Mouse (Mus musculus) embryonic facial prominence, embryonic 14.5 days (tissue): ENCODE data around the gene Olfr775. TPM values are rescaled to one million over a fixed set of nuclear protein-coding genes. Genes with fewer than 3 reads are reported as not detected.

Experiments
- ATAC-seq: fragments of 200-750 bp; cut with Nextera tagmentation; 2 replicates; pipeline ENCODE4 v1.8.0; 2017; ENCODE audit warnings: low read depth, moderate number of reproducible peaks, moderate TSS enrichment
- DNase-seq: peaks from one replicate; pipeline ENCODE4 v3.0.0-alpha.2; 2015; ENCODE audit warnings: low spot score
- H3K27ac ChIP-seq: fragments of 300-500 bp; sonication (generic); replicated peaks from 2 replicates; pipeline ENCODE4 v1.5.1; 2014; ENCODE audit warnings: low read depth, mild to moderate bottlenecking, low read length, moderate library complexity
- H3K27me3 ChIP-seq: fragments of 300-500 bp; sonication (generic); replicated peaks from 2 replicates; pipeline ENCODE4 v1.6.1; 2014; ENCODE audit warnings: low read length; ENCODE audit not compliant: control insufficient read depth, insufficient read depth
- H3K36me3 ChIP-seq: fragments of 300-500 bp; sonication (generic); 2 replicates; pipeline ENCODE4 v1.6.1; 2014; ENCODE audit warnings: low read length, mixed read lengths; ENCODE audit not compliant: control insufficient read depth, insufficient read depth
- H3K4me1 ChIP-seq: fragments of 300-500 bp; sonication (generic); 2 replicates; pipeline ENCODE4 v1.6.1; 2014; ENCODE audit warnings: antibody characterized with exemption, low read length; ENCODE audit not compliant: control insufficient read depth, insufficient read depth
- H3K4me2 ChIP-seq: fragments of 300-500 bp; sonication (generic); 2 replicates; pipeline ENCODE4 v1.6.1; 2014; ENCODE audit warnings: low read depth, mild to moderate bottlenecking, low read length, moderate library complexity, mixed read lengths
- H3K4me3 ChIP-seq: fragments of 300-500 bp; sonication (generic); 2 replicates; pipeline ENCODE4 v1.5.1; 2014; ENCODE audit warnings: low read depth, mild to moderate bottlenecking, low read length
- H3K9ac ChIP-seq: fragments of 300-500 bp; sonication (generic); 2 replicates; pipeline ENCODE4 v1.6.1; 2014; ENCODE audit warnings: low read depth, mild to moderate bottlenecking, low read length, moderate library complexity, mixed read lengths
- H3K9me3 ChIP-seq: fragments of 300-500 bp; sonication (generic); 2 replicates; pipeline ENCODE4 v1.6.1; 2016; ENCODE audit warnings: low read length; ENCODE audit not compliant: control insufficient read depth
- WGBS: fragments of 180-500 bp; shearing (Covaris S2); extraction: QIAGEN DNeasy Blood & Tissue Kit; methylation state at CpG from one replicate; pipeline ENCODE4 v1.1.7; 2014; 5-methylcytosine and 5-hydroxymethylcytosine counted together
- polyA plus RNA-seq: library from polyadenylated mRNA; unstranded; fragments of >200 nt; fragmentation: Nextera tagmentation; extraction: Ambion mirVana; gene quantifications from 2 replicates; pipeline ENCODE4 v1.2.1, GENCODE M21; 2014

Olfr775 gene
- polyA plus RNA-seq: not detected in 2 replicates

GRCm38 (mm10) chr10:129248112-129248511, at the start of gene Olfr775:
Gene Olfr775 (plus strand): TSS chr10:129248412.
- Histone ChIP-seq H3K9ac (no peak within 1 kb of the TSS), H3K27me3 (no peaks in the 10 kb centered on the region), H3K4me2 (no peak within 1 kb of the TSS), H3K36me3 (no peaks in the 10 kb centered on the region), H3K4me1 (no peaks in the 10 kb centered on the region), H3K27ac (no peak within 1 kb of the TSS), H3K9me3 (no peaks in the 10 kb centered on the region), H3K4me3 (no peak within 1 kb of the TSS)
- no peak for DNase-seq
- 70% methylated on average over 3 of the region's 3 CpGs for WGBS
- ATAC-seq: no peak

GRCm38 (mm10) chr10:129230737-129231136, 17.5 kb upstream of the Olfr775 start:
- no peak overlapping the region for H3K4me2 ChIP-seq
- no peak overlapping the region for H3K4me3 ChIP-seq
- H3K9ac ChIP-seq: no peak overlapping the region
- DNase-seq: no peak
- H3K9me3 ChIP-seq: no peaks in the 10 kb centered on the region
- 70% methylated on average over 1 of the region's 1 CpGs for WGBS
- no peaks in the 10 kb centered on the region for H3K27me3 ChIP-seq
- no peak overlapping the region for H3K27ac ChIP-seq
- no peaks in the 10 kb centered on the region for H3K36me3 ChIP-seq
- H3K4me1 ChIP-seq: no peaks in the 10 kb centered on the region
- ATAC-seq: no peak

DNA sequence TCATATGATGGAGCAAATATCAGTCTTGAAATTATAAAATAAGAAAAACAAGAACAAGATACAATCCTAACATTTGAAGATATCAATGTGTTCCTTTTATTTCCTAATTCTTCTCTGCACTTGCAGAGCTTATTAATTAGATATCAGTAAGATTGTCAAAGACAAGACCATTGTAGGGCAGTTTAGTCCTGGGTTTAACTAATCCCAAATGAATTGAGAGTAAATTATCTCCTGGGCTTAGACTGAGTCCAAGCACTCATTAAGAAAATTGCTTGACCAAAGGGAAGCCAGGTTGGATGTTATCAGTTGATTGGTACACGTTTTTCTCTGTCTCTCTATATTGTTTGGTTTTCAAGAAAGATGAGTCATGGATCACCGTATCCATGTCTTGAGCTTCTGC, 12.3 kb upstream of the Olfr775 start, which contains the start of gene Olfr774:
Gene Olfr774, plus strand, starts transcription at position 301 of the 400 bp plus-strand sequence.
- Histone ChIP-seq H3K4me3 (no peak within 1 kb of the TSS), H3K9ac (no peak within 1 kb of the TSS), H3K36me3 (no peaks in the 10 kb centered on the region), H3K4me2 (no peak within 1 kb of the TSS), H3K27me3 (no peaks in the 10 kb centered on the region), H3K9me3 (no peaks in the 10 kb centered on the region), H3K27ac (no peak within 1 kb of the TSS), H3K4me1 (no peaks in the 10 kb centered on the region)
- WGBS: 69% methylated on average over 2 of the region's 2 CpGs
- no peak for DNase-seq
- ATAC-seq: no peak

DNA sequence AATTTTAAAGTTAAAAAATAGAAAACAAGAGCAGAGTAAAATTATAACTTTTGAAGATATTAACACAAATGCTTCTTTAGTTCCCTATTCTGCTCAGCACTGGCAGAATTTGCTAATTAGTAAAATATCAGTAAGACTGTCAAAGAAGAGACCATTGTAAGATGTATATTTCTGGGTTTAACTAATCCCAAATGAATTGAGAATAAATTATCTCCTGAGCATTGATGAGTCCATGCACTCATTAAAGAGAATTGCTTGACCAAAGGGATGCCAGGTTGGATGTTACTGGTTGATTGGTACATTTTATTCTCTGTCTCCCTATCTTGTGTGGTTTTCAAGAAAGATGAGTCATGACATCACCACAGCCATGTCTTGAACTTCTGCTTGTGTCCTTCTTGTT, 10.6 kb downstream of the Olfr775 start, which contains the start of gene Olfr776:
Gene Olfr776, plus strand, starts transcription at position 301 of the 400 bp plus-strand sequence.
- Histone ChIP-seq H3K4me3 (no peak within 1 kb of the TSS), H3K9me3 (no peaks in the 10 kb centered on the region), H3K4me1 (no peaks in the 10 kb centered on the region), H3K4me2 (no peak within 1 kb of the TSS), H3K9ac (no peak within 1 kb of the TSS), H3K27me3 (no peaks in the 10 kb centered on the region), H3K36me3 (no peaks in the 10 kb centered on the region), H3K27ac (no peak within 1 kb of the TSS)
- ATAC-seq: no peak
- DNase-seq: no peak

- ATAC-seq: no peak
- no peak for DNase-seq
Observed at GRCm38 (mm10) chr10:129271081-129271535, 22.9 kb downstream of the Olfr775 start, which contains the start of gene Olfr777. Gene Olfr777 (minus strand): TSS chr10:129271485.

More at GRCm38 (mm10) chr10:129271081-129271535, 22.9 kb downstream of the Olfr775 start, which contains the start of gene Olfr777:
- Histone ChIP-seq H3K27me3 (no peaks in the 10 kb centered on the region), H3K36me3 (no peaks in the 10 kb centered on the region), H3K4me1 (no peaks in the 10 kb centered on the region), H3K27ac (no peak within 1 kb of the TSS), H3K4me3 (no peak within 1 kb of the TSS), H3K9me3 (no peaks in the 10 kb centered on the region), H3K9ac (no peak within 1 kb of the TSS), H3K4me2 (no peak within 1 kb of the TSS)
- 93% methylated on average over 2 of the region's 2 CpGs for WGBS

Other genes with a start within 250 kb of the Olfr775 start
- gene Olfr763, start 237.6 kb upstream of the Olfr775 start, polyA plus RNA-seq: not detected in 2 replicates
- gene Olfr764-ps1, start 208.5 kb upstream of the Olfr775 start, polyA plus RNA-seq: not detected in 2 replicates
- gene Olfr765, start 198.4 kb upstream of the Olfr775 start, polyA plus RNA-seq: not detected in 2 replicates
- not detected in 2 replicates for gene Olfr766-ps1, start 179.4 kb upstream of the Olfr775 start, polyA plus RNA-seq
- not detected in 2 replicates for gene Olfr767, start 165.5 kb upstream of the Olfr775 start, polyA plus RNA-seq
- not detected in 2 replicates for gene Olfr768, start 149.0 kb upstream of the Olfr775 start, polyA plus RNA-seq
- 0.04 and 0.12 TPM in 2 replicates for gene Olfr769, start 130.6 kb upstream of the Olfr775 start, polyA plus RNA-seq
- gene Olfr770, start 109.4 kb upstream of the Olfr775 start, polyA plus RNA-seq: not detected in 2 replicates
- not detected in 2 replicates for gene Olfr771, start 83.7 kb upstream of the Olfr775 start, polyA plus RNA-seq
- gene Olfr772, start 70.5 kb upstream of the Olfr775 start, polyA plus RNA-seq: not detected in 2 replicates
- gene Olfr773, start 61.0 kb upstream of the Olfr775 start, polyA plus RNA-seq: not detected in 2 replicates
- not detected in 2 replicates for gene Olfr774, start 12.2 kb upstream of the Olfr775 start, polyA plus RNA-seq
- gene Olfr776, start 10.7 kb downstream of the Olfr775 start, polyA plus RNA-seq: 0.08 TPM in 1 of 2 replicates, not detected in the other
- gene Olfr777, start 23.1 kb downstream of the Olfr775 start, polyA plus RNA-seq: not detected in 2 replicates
- not detected in 2 replicates for gene Olfr780, start 69.7 kb downstream of the Olfr775 start, polyA plus RNA-seq
- gene Olfr781, start 80.4 kb downstream of the Olfr775 start, polyA plus RNA-seq: not detected in 2 replicates
- not detected in 2 replicates for gene Olfr782, start 100.4 kb downstream of the Olfr775 start, polyA plus RNA-seq
- 0.14 TPM in 1 of 2 replicates, not detected in the other for gene Olfr784, start 135.7 kb downstream of the Olfr775 start, polyA plus RNA-seq
- gene Olfr785, start 157.0 kb downstream of the Olfr775 start, polyA plus RNA-seq: not detected in 2 replicates
- gene Olfr786, start 178.9 kb downstream of the Olfr775 start, polyA plus RNA-seq: not detected in 2 replicates
- gene Olfr787, start 213.4 kb downstream of the Olfr775 start, polyA plus RNA-seq: not detected in 2 replicates
- not detected in 2 replicates for gene Olfr788, start 222.6 kb downstream of the Olfr775 start, polyA plus RNA-seq
- gene Olfr789, start 236.3 kb downstream of the Olfr775 start, polyA plus RNA-seq: not detected in 2 replicates